Mouse (Mus musculus) heart, adult 2 months (tissue): ENCODE measurements around the gene Akap12. TPM values are rescaled to one million over a fixed set of nuclear protein-coding genes. Genes with fewer than 3 reads are reported as not detected.

Experiments
- DNase-seq, 2 experiments: peaks; one replicate each; pipeline ENCODE4 v3.0.0; 2021
- H3K27ac ChIP-seq: fragments of 200-600 bp; 2 replicates; pipeline ENCODE4 v1.8.1; 2022
- H3K27me3 ChIP-seq: fragments of 200-500 bp; 2 replicates; pipeline ENCODE4 v1.6.1; 2012; ENCODE audit warnings: mild to moderate bottlenecking, low read length, inconsistent platforms, mixed read lengths; ENCODE audit not compliant: control insufficient read depth, insufficient read depth
- H3K36me3 ChIP-seq: fragments of 200-500 bp; 2 replicates; pipeline ENCODE4 v1.6.1; 2012; ENCODE audit warnings: low read length, inconsistent platforms; ENCODE audit not compliant: control insufficient read depth, insufficient read depth
- H3K4me1 ChIP-seq: fragments of 200-500 bp; 2 replicates; pipeline ENCODE4 v1.6.1; 2011; ENCODE audit warnings: low read length; ENCODE audit not compliant: control insufficient read depth, insufficient read depth
- H3K4me3 ChIP-seq: fragments of 200-600 bp; 2 replicates; pipeline ENCODE4 v1.8.1; 2022
- H3K79me2 ChIP-seq: fragments of 200-500 bp; replicated peaks from 2 replicates; pipeline ENCODE4 v1.6.1; 2012; ENCODE audit warnings: mild to moderate bottlenecking, inconsistent platforms, low read length, moderate library complexity, mixed read lengths; ENCODE audit not compliant: control insufficient read depth, insufficient read depth
- H3K9ac ChIP-seq: fragments of 200-500 bp; 2 replicates; pipeline ENCODE4 v1.6.1; 2012; ENCODE audit warnings: low read depth, mild to moderate bottlenecking, control low read depth, inconsistent platforms, low read length, mixed read lengths
- CTCF ChIP-seq: fragments of 200-600 bp; IDR thresholded peaks from 2 replicates; pipeline ENCODE4 v1.8.1; 2022; ENCODE audit warnings: antibody characterized with exemption, mild to moderate bottlenecking, moderate library complexity
- EP300 ChIP-seq: fragments of 200-500 bp; IDR thresholded peaks from 2 replicates; pipeline ENCODE4 v1.6.1; 2011; ENCODE audit warnings: low read depth, low read length, control low read depth; ENCODE audit not compliant: insufficient read depth
- POLR2A ChIP-seq: fragments of 200-500 bp; IDR thresholded peaks from 2 replicates; pipeline ENCODE4 v1.6.1; 2011; ENCODE audit warnings: mild to moderate bottlenecking, low read depth, low read length, control low read depth; ENCODE audit not compliant: insufficient read depth
- WGBS: fragments of 180-500 bp; shearing (Covaris S2); methylation state at CpG from one replicate; pipeline ENCODE4 v1.1.7; 2018; 5-methylcytosine and 5-hydroxymethylcytosine counted together
- intact Hi-C: fragments of 180-260 bp; cut with DNase I; formaldehyde crosslinking; loops from one replicate; pipeline ENCODE4 v1.15.1; 2025
- polyA plus RNA-seq: library from polyadenylated mRNA; depleted of rRNA; stranded (reverse); fragments of >200 nt; gene quantifications from 2 replicates; pipeline ENCODE4 v1.2.3, GENCODE M21; 2012
- total RNA-seq, 2 experiments: library from RNA; stranded (reverse); gene quantifications; 2 replicates each; pipeline ENCODE4 v1.2.3; 2021

Akap12 gene
- total and polyA plus RNA-seq, 3 experiments = 7.5 to 28.0 (median 17.4) TPM

DNA sequence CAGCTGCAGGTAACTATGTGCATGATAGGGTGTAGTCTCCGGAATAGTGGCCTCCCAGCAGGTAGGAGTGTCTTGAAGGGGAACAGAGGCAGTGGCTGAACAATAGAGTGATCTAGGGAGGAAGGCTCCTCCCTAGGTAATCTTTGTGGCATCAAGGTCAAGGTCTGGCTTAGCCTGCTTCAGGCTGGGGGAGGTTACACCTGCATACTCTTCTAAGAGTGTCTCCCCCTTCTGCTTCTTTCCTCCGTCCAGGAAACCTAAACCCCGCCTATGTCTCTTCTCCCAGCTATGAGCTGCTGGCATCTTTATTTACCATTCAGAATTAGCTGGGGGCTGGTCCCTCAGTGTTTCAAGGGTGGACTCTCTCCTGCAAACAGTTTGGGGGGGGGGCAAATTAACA, 23.5 kb downstream of the Akap12 start:
- intact Hi-C loops = no loop called here
- no peak overlapping the region for H3K9ac ChIP-seq
- TF ChIP-seq POLR2A (no peak), EP300 (no peak), CTCF (no peak)
- H3K79me2 ChIP-seq = no peaks in the 10 kb centered on the region
- WGBS = 60% methylated on average over 3 of the region's 3 CpGs
- no peak for DNase-seq
- no peaks in the 10 kb centered on the region for H3K36me3 ChIP-seq
- no peak overlapping the region for H3K4me3 ChIP-seq
- no peaks in the 10 kb centered on the region for H3K27me3 ChIP-seq
- peaks cover 4% of the 10 kb centered on the region; the same call in 1 of the 2 replicates for H3K4me1 ChIP-seq
- H3K27ac ChIP-seq = no peak overlapping the region

DNA sequence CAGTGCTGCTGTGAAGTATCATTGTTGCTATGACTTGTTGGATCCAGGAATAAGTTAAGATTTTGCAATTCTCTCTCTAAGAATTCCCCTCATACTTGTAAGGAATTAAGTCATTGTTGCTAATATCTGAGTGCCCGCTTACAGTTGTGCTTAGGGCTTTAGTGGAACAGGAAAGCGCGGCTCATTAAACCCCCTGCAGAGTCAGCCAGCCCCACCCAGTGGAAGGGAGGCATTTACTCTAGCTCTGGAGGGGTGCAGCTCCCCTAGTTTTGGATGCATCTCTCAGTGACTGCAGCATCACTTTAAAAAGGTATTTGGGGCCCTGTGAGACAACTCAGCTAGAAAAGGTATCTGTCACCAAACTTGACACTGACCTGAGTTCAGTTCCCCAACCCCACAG, 24.0 kb downstream of the Akap12 start:
- Histone ChIP-seq H3K27ac (no peak overlapping the region), H3K4me1 (peaks cover 4% of the 10 kb centered on the region; the same call in 1 of the 2 replicates), H3K27me3 (no peaks in the 10 kb centered on the region), H3K79me2 (no peaks in the 10 kb centered on the region), H3K36me3 (no peaks in the 10 kb centered on the region), H3K9ac (no peak overlapping the region), H3K4me3 (no peak overlapping the region)
- WGBS = 76% methylated on average over 3 of the region's 3 CpGs
- intact Hi-C loops = no loop called here
- TF ChIP-seq POLR2A = no peak
- no peak for TF ChIP-seq CTCF
- no peak for TF ChIP-seq EP300
- no peak for DNase-seq

DNA sequence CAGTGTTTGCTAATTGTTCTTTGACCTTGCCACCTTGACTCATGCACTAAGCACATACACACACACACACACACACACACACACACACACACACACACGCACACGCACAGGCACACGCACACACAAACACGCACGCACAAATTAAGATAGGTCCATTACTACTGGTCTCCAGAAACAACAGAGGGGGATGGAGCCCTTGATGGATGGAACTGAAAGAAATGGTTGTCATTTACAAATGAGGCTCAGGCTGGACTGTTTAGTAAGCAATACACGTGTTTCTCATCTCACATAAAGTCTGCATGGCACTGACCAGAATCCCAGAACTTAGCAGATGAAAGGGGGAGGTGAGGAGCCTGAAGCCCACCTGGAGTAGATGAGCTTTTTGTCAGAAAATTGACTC, 24.4 kb downstream of the Akap12 start:
- no peak for TF ChIP-seq EP300
- no peak for TF ChIP-seq POLR2A
- no peak for TF ChIP-seq CTCF
- intact Hi-C loops = no loop called here
- 90% methylated on average over 6 of the region's 6 CpGs for WGBS

DNA sequence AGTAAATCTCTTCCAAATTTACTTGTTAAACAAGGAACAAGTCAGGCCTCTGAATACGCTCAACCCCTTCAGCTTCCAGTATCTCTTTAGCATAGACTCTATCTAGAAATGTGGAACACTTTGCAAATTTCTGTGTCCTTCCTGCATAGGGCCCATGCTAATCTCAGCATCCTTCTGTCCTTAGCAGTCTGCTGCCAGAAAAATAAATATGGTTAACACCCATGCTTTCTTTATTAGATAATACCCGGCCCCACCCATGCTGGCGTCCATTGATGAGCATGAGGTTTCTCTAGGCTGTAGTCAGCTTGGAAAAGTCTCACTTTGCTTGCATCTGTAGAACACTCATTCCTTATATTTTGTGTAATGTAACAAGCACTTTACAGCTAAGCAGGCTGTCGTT, 27.2 kb downstream of the Akap12 start:
- WGBS = 51% methylated on average over 4 of the region's 4 CpGs
- Histone ChIP-seq H3K4me3 (no peak overlapping the region), H3K4me1 (peaks cover 4% of the 10 kb centered on the region; the same call in 1 of the 2 replicates), H3K36me3 (no peaks in the 10 kb centered on the region), H3K27me3 (no peaks in the 10 kb centered on the region), H3K27ac (no peak overlapping the region), H3K9ac (no peak overlapping the region), H3K79me2 (no peaks in the 10 kb centered on the region)
- TF ChIP-seq POLR2A (no peak), EP300 (no peak), CTCF (no peak)
- intact Hi-C loops = no loop called here
- no peak for DNase-seq

More for the DNA sequence above, 24.4 kb downstream of the Akap12 start:
- H3K27me3 ChIP-seq = no peaks in the 10 kb centered on the region
- no peak overlapping the region for H3K9ac ChIP-seq
- peaks cover 4% of the 10 kb centered on the region; the same call in 1 of the 2 replicates for H3K4me1 ChIP-seq
- no peaks in the 10 kb centered on the region for H3K79me2 ChIP-seq
- DNase-seq = no peak
- no peaks in the 10 kb centered on the region for H3K36me3 ChIP-seq
- H3K27ac ChIP-seq = no peak overlapping the region
- no peak overlapping the region for H3K4me3 ChIP-seq

DNA sequence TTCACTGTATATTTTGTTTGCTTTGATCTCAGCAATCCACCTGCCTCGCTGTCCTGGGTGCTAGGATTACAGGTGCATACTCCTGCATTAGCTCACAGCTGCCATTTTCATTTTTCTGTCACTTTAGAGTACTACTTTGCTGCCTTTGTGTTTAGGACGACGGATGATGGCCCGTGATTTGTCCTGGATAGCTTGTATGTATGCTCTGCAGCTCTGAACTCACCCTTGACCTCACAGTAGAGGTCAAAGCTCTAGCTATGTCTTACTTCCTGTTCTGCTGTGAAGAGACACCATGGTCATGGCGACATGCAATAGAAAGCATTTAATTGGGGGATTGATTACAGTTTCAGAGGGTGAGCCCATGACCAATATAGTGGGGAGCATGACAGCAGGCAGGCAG, 37.4 kb downstream of the Akap12 start:
- Histone ChIP-seq H3K27ac (no peak overlapping the region), H3K79me2 (no peaks in the 10 kb centered on the region), H3K4me3 (no peak overlapping the region), H3K4me1 (no peaks in the 10 kb centered on the region), H3K27me3 (no peaks in the 10 kb centered on the region), H3K9ac (no peak overlapping the region), H3K36me3 (no peaks in the 10 kb centered on the region)
- TF ChIP-seq POLR2A (no peak), CTCF (no peak), EP300 (no peak)
- DNase-seq = no peak
- WGBS = 64% methylated on average over 5 of the region's 5 CpGs
- intact Hi-C loops = no loop called here

DNA sequence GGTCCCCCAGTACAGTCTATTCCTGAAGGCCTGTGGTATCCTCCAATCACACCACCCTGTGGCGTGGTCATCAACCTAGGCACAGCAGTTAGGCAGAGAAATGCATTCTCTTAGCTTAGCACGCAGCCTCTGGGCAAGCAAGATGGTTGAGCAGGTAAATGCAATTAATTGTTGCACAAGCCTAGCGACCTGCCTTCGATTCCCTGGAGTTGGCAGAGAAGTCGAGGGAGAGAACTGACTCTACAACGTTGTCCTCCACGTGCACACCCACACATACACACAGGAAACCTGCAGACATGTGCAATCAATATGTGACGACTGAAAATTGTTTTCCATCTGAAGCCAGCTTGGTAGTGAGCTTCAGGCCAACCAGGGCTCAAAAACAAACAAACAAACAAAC, 57.7 kb downstream of the Akap12 start:
- Histone ChIP-seq H3K4me1 (peaks cover 6% of the 10 kb centered on the region), H3K27ac (no peak overlapping the region), H3K27me3 (no peaks in the 10 kb centered on the region), H3K79me2 (no peaks in the 10 kb centered on the region), H3K4me3 (no peak overlapping the region), H3K9ac (no peak overlapping the region), H3K36me3 (no peaks in the 10 kb centered on the region)
- no peak for DNase-seq
- intact Hi-C loops = no loop called here
- no peak for TF ChIP-seq CTCF
- TF ChIP-seq POLR2A = no peak
- TF ChIP-seq EP300 = no peak
- WGBS = 69% methylated on average over 8 of the region's 8 CpGs
